Mouse (Mus musculus): ENCODE measurements around the gene Gm49322.
A peak's percentile ranks its signal among the peaks of the same experiment; 100 is the strongest.
"Not testable (repeated sequence)": the region's sequence is repeated elsewhere in the genome, so short reads cannot be mapped to it uniquely, and the experiment has no call there.

The Gm49322 gene

GRCm38 (mm10) chr10:80605721-80606120, at the start of gene Gm49322:
Gene Gm49322, plus strand, starts transcription at chr10:80606021.
- DNase-seq: not testable (repeated sequence)

GRCm38 (mm10) chr10:80557346-80557965, 48.4 kb upstream of the Gm49322 start:
- DNase-seq: peak; percentile 88

DNA sequence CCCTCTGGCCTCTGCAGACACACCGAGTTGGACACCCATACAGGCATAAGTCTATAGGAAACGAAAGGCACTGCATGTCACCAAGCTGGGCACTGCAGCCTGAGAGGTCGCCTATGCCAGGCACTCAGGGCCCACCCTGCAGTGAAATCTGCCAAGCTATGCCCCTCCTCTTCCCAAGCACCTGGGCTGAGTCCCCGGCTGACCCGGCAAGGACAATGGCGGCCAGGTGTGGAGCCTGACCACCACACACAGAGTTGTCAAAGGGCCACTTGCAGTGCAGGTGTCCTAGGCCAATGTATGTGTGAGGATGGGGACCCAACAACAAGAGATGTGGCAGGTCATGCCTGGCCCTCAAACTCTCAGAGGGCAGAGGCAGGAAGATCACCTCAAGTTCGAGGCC, 46.4 kb upstream of the Gm49322 start:
- DNase-seq: no peak

- no peak for DNase-seq
Observed at GRCm38 (mm10) chr10:80560621-80561020, 45.2 kb upstream of the Gm49322 start.

- peak; percentile 96 for DNase-seq
Observed at GRCm38 (mm10) chr10:80561116-80561944, 44.5 kb upstream of the Gm49322 start, which contains the start of gene Rexo1. Gene Rexo1, minus strand, starts transcription at chr10:80561560.

DNA sequence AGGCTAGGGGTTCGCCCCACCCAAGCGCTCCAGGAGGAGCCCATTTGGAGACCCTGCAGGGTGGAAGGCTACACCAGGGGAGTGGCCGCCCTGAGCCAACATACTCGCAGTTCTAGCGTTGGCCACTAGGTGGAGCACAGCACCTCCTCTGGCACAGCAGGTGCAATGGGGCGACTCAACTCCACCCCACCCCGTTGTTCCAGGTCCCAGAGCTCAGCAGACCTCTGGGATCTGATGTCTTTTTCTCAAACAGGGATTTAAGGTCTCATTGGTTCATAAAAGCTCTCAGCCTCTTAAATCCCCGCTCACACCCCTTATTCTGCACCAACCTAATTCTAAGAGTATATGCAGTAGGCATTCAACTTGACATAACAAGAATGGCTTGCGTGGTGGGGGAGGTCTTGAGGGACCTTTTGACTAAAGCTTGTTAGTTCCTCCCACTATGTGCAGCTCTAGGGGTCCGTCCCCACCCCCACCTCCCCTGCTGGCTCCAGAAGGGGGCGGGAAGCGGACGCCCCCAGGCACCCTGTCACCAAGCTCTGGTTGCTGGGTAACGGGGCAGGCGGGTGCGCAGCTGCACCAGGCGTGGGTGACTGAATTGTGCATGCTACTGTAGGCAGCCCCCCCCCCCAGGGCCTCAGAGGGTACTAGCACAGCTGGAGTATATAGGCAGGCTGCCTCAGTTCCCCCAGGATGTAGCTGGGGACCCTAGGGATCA, 39.3 kb upstream of the Gm49322 start:
- DNase-seq: peak; percentile 96

DNA sequence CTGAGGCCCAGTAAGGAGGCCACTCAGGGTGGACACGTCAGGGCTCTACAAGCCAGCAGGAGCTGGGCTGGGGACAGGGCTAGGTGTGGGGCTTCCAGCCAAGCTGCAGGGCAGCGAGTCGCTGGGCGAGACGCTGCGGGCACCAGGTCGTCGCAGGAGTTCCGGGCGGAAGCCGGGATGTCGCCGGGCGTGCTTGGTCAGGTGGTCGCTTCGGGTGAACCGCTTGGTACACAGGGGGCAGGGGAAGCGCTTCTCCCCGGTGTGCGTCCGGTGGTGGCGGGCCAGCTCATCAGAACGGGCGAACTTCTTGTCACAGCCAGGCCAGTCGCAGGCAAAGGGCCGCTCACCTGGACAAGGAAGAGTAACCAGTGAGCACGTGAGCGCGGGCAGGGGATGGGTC, 36.9 kb upstream of the Gm49322 start:
- no peak for DNase-seq

DNA sequence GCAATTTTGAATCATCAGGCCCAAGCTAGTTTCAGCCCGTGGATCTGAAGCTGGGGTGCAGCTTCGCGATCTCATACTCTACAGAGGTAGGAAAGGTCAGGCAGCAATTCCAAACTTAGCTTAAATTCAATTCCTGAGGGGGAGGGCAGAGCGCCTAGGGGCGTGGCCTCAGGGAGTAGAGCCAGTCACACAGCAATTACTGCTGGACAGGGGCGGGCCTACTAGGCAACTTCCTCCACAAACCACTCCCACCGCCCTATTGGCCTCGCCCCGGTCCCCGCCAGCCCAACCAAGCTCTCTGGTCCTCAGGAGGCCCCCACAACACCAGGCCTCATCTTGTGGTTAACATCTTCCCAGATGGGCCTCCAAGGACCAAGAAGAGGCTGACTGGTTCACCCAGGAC, 36.2 kb upstream of the Gm49322 start:
- peak; percentile 68 for DNase-seq

DNA sequence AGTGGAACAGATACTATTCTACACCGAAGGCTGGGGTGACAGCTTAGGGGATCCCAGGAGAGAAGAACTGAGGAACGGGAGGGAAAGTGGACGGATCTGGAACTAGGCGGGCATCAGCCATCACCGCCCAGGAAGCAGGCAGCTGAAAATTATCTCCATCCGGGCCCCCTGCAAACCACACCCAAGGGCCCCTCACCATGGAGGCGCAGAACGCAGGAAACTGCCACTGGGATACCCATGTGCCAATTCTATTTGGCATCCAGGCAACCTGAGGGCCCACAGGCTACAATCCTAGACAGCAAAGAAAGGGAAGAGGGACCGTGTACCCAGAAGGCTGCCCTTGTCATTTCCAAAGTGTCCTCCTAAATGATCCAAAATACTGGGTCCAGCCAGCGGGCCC, 35.4 kb upstream of the Gm49322 start:
- DNase-seq: no peak

DNA sequence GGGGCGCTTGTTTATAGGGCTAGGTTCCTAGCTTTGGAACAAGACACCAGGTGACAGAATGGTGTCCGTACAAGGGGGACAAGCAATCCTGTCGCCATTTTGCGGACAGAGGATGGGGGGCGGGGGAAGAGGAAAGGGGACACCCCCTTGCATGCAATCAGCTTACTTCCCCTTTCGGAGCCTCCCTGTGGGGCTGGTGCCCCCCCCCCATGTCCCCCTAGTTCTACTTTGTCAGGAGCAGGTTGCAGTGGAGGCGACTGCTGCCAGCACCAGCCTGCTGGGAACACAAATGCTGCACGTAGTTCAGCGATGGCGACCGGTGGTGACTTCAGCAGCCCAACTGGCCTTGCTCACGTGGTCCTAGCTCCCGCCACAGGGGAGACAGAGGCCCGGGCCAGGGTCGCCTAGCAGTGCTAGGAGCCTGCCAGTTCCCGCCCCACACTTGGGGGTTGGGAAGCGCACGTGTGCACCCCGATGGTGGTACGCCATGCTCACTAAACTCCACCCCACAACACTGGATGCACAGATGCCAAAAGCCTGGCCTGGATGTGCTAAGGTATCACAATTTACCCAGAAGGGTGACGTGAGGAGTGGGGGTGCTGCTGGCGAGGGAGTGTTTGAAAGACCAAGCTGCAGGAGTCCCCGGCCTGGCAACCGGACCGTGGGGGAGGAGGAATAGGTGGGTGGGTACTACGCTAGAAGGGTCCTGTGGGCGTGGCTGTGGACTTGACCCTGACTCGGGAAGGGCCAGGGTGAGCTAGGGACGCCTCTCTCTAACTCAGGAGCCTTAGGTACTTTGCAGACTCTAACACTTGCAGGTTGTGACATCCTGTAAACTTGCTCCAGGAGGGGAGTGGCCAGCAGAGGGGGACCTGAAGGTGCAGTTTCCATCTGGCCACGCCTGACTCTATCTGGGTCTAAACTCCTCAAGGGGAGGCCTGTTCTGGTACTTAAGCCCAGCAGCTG, 34.7 kb upstream of the Gm49322 start:
- DNase-seq: peak; percentile 57

GRCm38 (mm10) chr10:80572477-80572876, 33.3 kb upstream of the Gm49322 start:
- DNase-seq: no peak

DNA sequence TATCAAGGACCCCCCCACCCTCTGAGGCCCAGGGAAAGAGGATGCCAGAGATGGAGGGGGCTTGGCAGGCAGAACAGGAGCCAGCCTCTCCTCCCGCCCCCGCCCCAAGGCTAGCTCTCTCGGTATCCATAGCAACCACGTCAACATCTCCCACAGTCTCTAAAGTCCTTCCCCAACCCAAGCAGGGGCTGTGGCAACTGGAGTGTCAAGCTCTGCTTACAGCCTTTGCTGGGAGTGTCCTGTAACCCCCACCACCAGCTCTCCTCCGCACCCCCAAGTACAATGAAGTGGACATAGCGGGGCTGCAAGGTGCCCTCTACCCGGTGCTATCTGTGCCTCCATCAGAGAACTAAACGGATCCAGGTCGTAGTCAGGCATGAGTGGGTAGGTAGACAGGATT, 31.9 kb upstream of the Gm49322 start:
- peak; percentile 16 for DNase-seq

- peak; percentile 9 for DNase-seq
Observed at GRCm38 (mm10) chr10:80574896-80575295, 30.9 kb upstream of the Gm49322 start.

GRCm38 (mm10) chr10:80575925-80576324, 29.9 kb upstream of the Gm49322 start:
- no peak for DNase-seq

- DNase-seq: peak; percentile 79
Observed at GRCm38 (mm10) chr10:80576351-80577194, 29.2 kb upstream of the Gm49322 start.

- DNase-seq: peak; percentile 99
Observed at GRCm38 (mm10) chr10:80577195-80578130, 28.4 kb upstream of the Gm49322 start, which contains the start of gene Klf16. Gene Klf16, minus strand, starts transcription at chr10:80577321.

- peak; percentile 90 for DNase-seq
Observed at GRCm38 (mm10) chr10:80578131-80578750, 27.6 kb upstream of the Gm49322 start.

DNA sequence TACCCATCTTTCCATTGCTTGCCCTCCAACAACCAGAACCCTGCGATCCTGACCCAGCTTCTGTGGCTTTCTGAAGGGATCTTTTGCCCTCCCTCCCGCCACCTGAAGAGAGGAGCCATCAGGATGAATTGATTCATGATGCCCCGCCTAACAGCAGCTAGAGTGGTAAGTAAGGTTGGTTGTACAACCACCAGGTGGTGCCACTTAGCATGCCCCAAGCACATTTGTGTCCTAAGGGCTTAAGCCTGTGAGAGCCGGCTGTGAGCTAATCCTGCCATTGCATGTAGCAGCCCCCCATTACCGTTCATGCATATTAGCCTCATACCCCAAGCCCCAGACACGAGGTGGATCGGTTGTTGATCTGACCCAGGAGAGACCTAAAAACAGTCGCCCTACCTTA, 26.9 kb upstream of the Gm49322 start:
- DNase-seq: peak; percentile 84

GRCm38 (mm10) chr10:80583047-80583446, 22.8 kb upstream of the Gm49322 start:
- DNase-seq: no peak

- peak; percentile 66 for DNase-seq
Observed at GRCm38 (mm10) chr10:80584045-80584488, 21.8 kb upstream of the Gm49322 start.
